ENCODE assay signal across 7 mouse cellular contexts in genomic region chr11:109649206-109649605, GRCm38 (mm10). TPM values are rescaled to one million over a fixed set of nuclear protein-coding genes. Genes with fewer than 3 reads are reported as not detected.
A peak's percentile ranks its signal among the peaks of the same experiment; 100 is the strongest.
DNase-seq lines count a peak whose midpoint lies in the region; ATAC-seq and TF ChIP-seq lines count a peak whose summit lies in the region.

Gene Prkar1a (plus strand): TSS chr11:109649405.

- 19% methylated on average over 8 of the region's 8 CpGs for WGBS in embryonic facial prominence, embryonic 14.5 days
- WGBS in heart, embryonic 13.5 days: 10% methylated on average over 8 of the region's 8 CpGs
- WGBS in midbrain, embryonic 13.5 days: 31% methylated on average over 8 of the region's 8 CpGs

- ATAC-seq in activated CD4-positive, CD25-positive, alpha-beta regulatory T cell, adult 4 months: no peak
- no peak for ATAC-seq in embryonic facial prominence, embryonic 14.5 days (ENCODE audit: low read depth)
- ATAC-seq in heart, embryonic 13.5 days (ENCODE audit: extremely low read depth, insufficient number of reproducible peaks, low FRiP score, low TSS enrichment): no peak
- ATAC-seq in midbrain, embryonic 13.5 days: no peak

- no peak for TF ChIP-seq CTCF in E14TG2a.4 (conservative IDR thresholded peaks at IDR 0.05; ENCODE audit: low read length)

- peak; percentile 26 for DNase-seq in embryonic facial prominence, embryonic 14.5 days (ENCODE audit: low spot score)
- no peak for DNase-seq in layer of hippocampus, postnatal 14 days (ENCODE audit: low spot score in 2 of 2)
- DNase-seq in right cerebral cortex, adult 18-20 months: no peak

- H3K4me2 ChIP-seq in embryonic facial prominence, embryonic 14.5 days (ENCODE audit: low read depth, low read length): peak within 1 kb of the TSS; percentile 93
- peak within 1 kb of the TSS; percentile 83 for H3K4me2 ChIP-seq in heart, embryonic 13.5 days
- peak within 1 kb of the TSS; percentile 88 for H3K4me2 ChIP-seq in midbrain, embryonic 13.5 days (replicated peaks)

- peaks cover 38% of the 10 kb centered on the region for H3K4me1 ChIP-seq in E14TG2a.4 (replicated peaks; ENCODE audit: low read depth, low read length)
- H3K4me1 ChIP-seq in embryonic facial prominence, embryonic 14.5 days (ENCODE audit: control insufficient read depth, insufficient read depth, low read length): peaks cover 23% of the 10 kb centered on the region
- peaks cover 42% of the 10 kb centered on the region for H3K4me1 ChIP-seq in heart, embryonic 13.5 days
- peaks cover 49% of the 10 kb centered on the region for H3K4me1 ChIP-seq in midbrain, embryonic 13.5 days (replicated peaks)

- H3K36me3 ChIP-seq in E14TG2a.4 (ENCODE audit: insufficient read depth, low read length): peaks cover 10% of the 10 kb centered on the region
- H3K36me3 ChIP-seq in embryonic facial prominence, embryonic 14.5 days (ENCODE audit: control insufficient read depth, insufficient read depth, low read length): peaks cover 10% of the 10 kb centered on the region
- H3K36me3 ChIP-seq in heart, embryonic 13.5 days: peaks cover 12% of the 10 kb centered on the region
- H3K36me3 ChIP-seq in midbrain, embryonic 13.5 days: peaks cover 11% of the 10 kb centered on the region

- peak within 1 kb of the TSS; percentile 97 for H3K27ac ChIP-seq in embryonic facial prominence, embryonic 14.5 days (replicated peaks; ENCODE audit: low read depth, low read length)
- H3K27ac ChIP-seq in heart, embryonic 13.5 days (replicated peaks): peak within 1 kb of the TSS; percentile 99
- H3K27ac ChIP-seq in midbrain, embryonic 13.5 days: peak within 1 kb of the TSS; percentile 98

- H3K27me3 ChIP-seq in E14TG2a.4 (ENCODE audit: insufficient read depth, low read length): peaks cover 18% of the 10 kb centered on the region
- H3K27me3 ChIP-seq in embryonic facial prominence, embryonic 14.5 days (replicated peaks; ENCODE audit: control insufficient read depth, insufficient read depth, low read length): no peaks in the 10 kb centered on the region
- H3K27me3 ChIP-seq in heart, embryonic 13.5 days (replicated peaks): no peaks in the 10 kb centered on the region
- H3K27me3 ChIP-seq in midbrain, embryonic 13.5 days: no peaks in the 10 kb centered on the region

- H3K4me3 ChIP-seq in E14TG2a.4 (replicated peaks; ENCODE audit: low read length): peak within 1 kb of the TSS; percentile 94
- H3K4me3 ChIP-seq in embryonic facial prominence, embryonic 14.5 days (ENCODE audit: low read depth, low read length): peak within 1 kb of the TSS; percentile 73
- H3K4me3 ChIP-seq in heart, embryonic 13.5 days: peak within 1 kb of the TSS; percentile 97
- peak within 1 kb of the TSS; percentile 97 for H3K4me3 ChIP-seq in midbrain, embryonic 13.5 days (replicated peaks)

- H3K9me3 ChIP-seq in E14TG2a.4 (ENCODE audit: low read length): no peaks in the 10 kb centered on the region
- H3K9me3 ChIP-seq in embryonic facial prominence, embryonic 14.5 days (ENCODE audit: control insufficient read depth, low read length): no peaks in the 10 kb centered on the region
- no peaks in the 10 kb centered on the region for H3K9me3 ChIP-seq in heart, embryonic 13.5 days
- no peaks in the 10 kb centered on the region for H3K9me3 ChIP-seq in midbrain, embryonic 13.5 days

- H3K9ac ChIP-seq in embryonic facial prominence, embryonic 14.5 days (ENCODE audit: low read depth, low read length): peak within 1 kb of the TSS; percentile 98
- peak within 1 kb of the TSS; percentile 100 for H3K9ac ChIP-seq in heart, embryonic 13.5 days
- H3K9ac ChIP-seq in midbrain, embryonic 13.5 days (replicated peaks): peak within 1 kb of the TSS; percentile 97

RNA-seq across cellular contexts. Expression of gene Prkar1a, which starts in this region (rescaled TPM):
- polyA plus RNA-seq in activated CD4-positive, CD25-positive, alpha-beta regulatory T cell, adult 4 months (2017; shearing (Covaris generic)): 100 to 1,000 TPM; 491 to 502 TPM
- polyA plus RNA-seq in embryonic facial prominence, embryonic 14.5 days (2014; fragmentation: Nextera tagmentation; extraction: Ambion mirVana): 432 and 435 TPM in 2 replicates
- polyA plus RNA-seq in heart, embryonic 13.5 days (2015; fragmentation: Nextera tagmentation; extraction: Ambion mirVana): 375 and 413 TPM in 2 replicates
- 100 to 1,000 TPM; 463 to 484 TPM for total RNA-seq in layer of hippocampus, postnatal 14 days (2021)
- polyA plus RNA-seq in midbrain, embryonic 13.5 days (2015; fragmentation: Nextera tagmentation; extraction: Ambion mirVana): 471 and 522 TPM in 2 replicates
